Mouse (Mus musculus) brain, adult 2 months (tissue): ENCODE measurements around the gene Fabp6.
A peak's percentile ranks its signal among the peaks of the same experiment; 100 is the strongest.

Source experiments
- DNase-seq: peaks from one replicate; pipeline ENCODE4 v3.0.0; 2011; ENCODE audit warnings: low read depth, low spot score

The Fabp6 gene

GRCm38 (mm10) chr11:43601440-43601839 is at the start of gene Fabp6:
Gene Fabp6, minus strand, starts transcription at chr11:43601540.
- DNase-seq, result no peak

- DNase-seq, result no peak
These were observed 43.9 kb upstream of the Fabp6 start for GRCm38 (mm10) chr11:43645286-43645685.

- peak; percentile 74 for DNase-seq
These were observed 41.8 kb upstream of the Fabp6 start for GRCm38 (mm10) chr11:43643180-43643591.

- no peak for DNase-seq
These were observed 37.1 kb upstream of the Fabp6 start for GRCm38 (mm10) chr11:43638486-43638885.

GRCm38 (mm10) chr11:43636761-43637160 is 35.4 kb upstream of the Fabp6 start:
- DNase-seq, result peak; percentile 64

GRCm38 (mm10) chr11:43633658-43634401 is 32.5 kb upstream of the Fabp6 start:
- peak; percentile 78 for DNase-seq

GRCm38 (mm10) chr11:43633165-43633564 is 31.8 kb upstream of the Fabp6 start:
- DNase-seq, result no peak

GRCm38 (mm10) chr11:43632566-43632965 is 31.2 kb upstream of the Fabp6 start:
- DNase-seq, result peak; percentile 75

- no peak for DNase-seq
These were observed 30.3 kb upstream of the Fabp6 start for GRCm38 (mm10) chr11:43631645-43632044.

- DNase-seq, result peak; percentile 87
These were observed 25.7 kb upstream of the Fabp6 start for GRCm38 (mm10) chr11:43626927-43627645.

- peak; percentile 79 for DNase-seq
These were observed 25.1 kb upstream of the Fabp6 start for GRCm38 (mm10) chr11:43626300-43626926.

GRCm38 (mm10) chr11:43624341-43624740 is 23.0 kb upstream of the Fabp6 start:
- peak; percentile 83 for DNase-seq

GRCm38 (mm10) chr11:43621769-43622168 is 20.4 kb upstream of the Fabp6 start:
- DNase-seq, result no peak

GRCm38 (mm10) chr11:43618403-43618802 is 17.1 kb upstream of the Fabp6 start:
- DNase-seq, result peak; percentile 47

GRCm38 (mm10) chr11:43617924-43618323 is 16.6 kb upstream of the Fabp6 start:
- no peak for DNase-seq

GRCm38 (mm10) chr11:43612834-43613488 is 11.6 kb upstream of the Fabp6 start:
- DNase-seq, result peak; percentile 92

- no peak for DNase-seq
These were observed 9.3 kb upstream of the Fabp6 start for GRCm38 (mm10) chr11:43610662-43611033.

- peak; percentile 49 for DNase-seq
These were observed 8.8 kb upstream of the Fabp6 start for GRCm38 (mm10) chr11:43610006-43610661.

GRCm38 (mm10) chr11:43608440-43608839 is 7.1 kb upstream of the Fabp6 start:
- DNase-seq, result no peak

- DNase-seq, result no peak
These were observed 4.5 kb upstream of the Fabp6 start for GRCm38 (mm10) chr11:43605859-43606258.

- no peak for DNase-seq
These were observed 3.6 kb upstream of the Fabp6 start for GRCm38 (mm10) chr11:43604891-43605290.
